Mouse (Mus musculus): ENCODE data around the gene Vmn1r26. TPM values are rescaled to one million over a fixed set of nuclear protein-coding genes. Genes with fewer than 3 reads are reported as not detected.
"Not testable (repeated sequence)": the region's sequence is repeated elsewhere in the genome, so short reads cannot be mapped to it uniquely, and the experiment has no call there.

Gene Vmn1r26
- polyA plus RNA-seq (2014; fragmentation: Nextera tagmentation; extraction: Ambion mirVana), result not detected in 2 replicates

GRCm38 (mm10) chr6:58015059-58015458, at the start of gene Vmn1r26:
Gene Vmn1r26, minus strand, starts transcription at chr6:58015159.
- Histone ChIP-seq H3K27ac (ENCODE audit: low read depth, low read length) (no peak within 1 kb of the TSS), H3K27me3 (ENCODE audit: control insufficient read depth, insufficient read depth, low read length) (no peaks in the 10 kb centered on the region), H3K36me3 (ENCODE audit: control insufficient read depth, insufficient read depth, low read length) (no peaks in the 10 kb centered on the region), H3K9ac (ENCODE audit: low read length) (no peak within 1 kb of the TSS), H3K4me2 (no peak within 1 kb of the TSS), H3K9me3 (ENCODE audit: control insufficient read depth, low read length) (no peaks in the 10 kb centered on the region), H3K4me3 (ENCODE audit: low read depth, low read length) (no peak within 1 kb of the TSS), H3K4me1 (ENCODE audit: control insufficient read depth, insufficient read depth, low read length) (no peaks in the 10 kb centered on the region)
- no peak for DNase-seq (ENCODE audit: low spot score, missing footprints)
- ATAC-seq (ENCODE audit: low FRiP score), result no peak
- WGBS, result 96% methylated on average over 1 of the region's 1 CpGs

DNA sequence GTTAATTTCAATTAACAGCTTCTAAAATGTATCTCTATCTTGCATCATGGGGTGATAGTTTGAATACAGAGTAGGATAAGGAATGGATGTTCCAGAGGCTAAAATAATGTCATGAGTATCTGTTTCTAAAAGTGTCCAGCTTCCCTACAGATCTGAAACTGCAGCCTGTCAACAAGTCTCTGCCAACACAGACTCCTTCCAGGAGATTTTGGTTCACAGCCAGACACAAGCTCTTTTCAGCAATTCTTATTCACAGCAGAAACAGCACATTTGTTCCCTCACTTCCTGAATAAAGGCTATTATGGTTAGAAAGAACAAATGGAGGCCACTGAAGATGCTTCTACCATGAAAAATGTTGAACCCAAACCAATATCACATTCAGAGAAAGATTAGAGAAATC, 29.1 kb upstream of the Vmn1r26 start:
- Histone ChIP-seq H3K4me1 (ENCODE audit: control insufficient read depth, insufficient read depth, low read length) (no peaks in the 10 kb centered on the region), H3K4me2 (no peak overlapping the region), H3K4me3 (ENCODE audit: low read depth, low read length) (no peak overlapping the region), H3K36me3 (ENCODE audit: control insufficient read depth, insufficient read depth, low read length) (no peaks in the 10 kb centered on the region), H3K27me3 (ENCODE audit: control insufficient read depth, insufficient read depth, low read length) (no peaks in the 10 kb centered on the region), H3K27ac (ENCODE audit: low read depth, low read length) (no peak overlapping the region), H3K9me3 (ENCODE audit: control insufficient read depth, low read length) (no peaks in the 10 kb centered on the region), H3K9ac (ENCODE audit: low read length) (no peak overlapping the region)
- DNase-seq (ENCODE audit: low spot score, missing footprints), result no peak
- ATAC-seq (ENCODE audit: low FRiP score), result no peak

DNA sequence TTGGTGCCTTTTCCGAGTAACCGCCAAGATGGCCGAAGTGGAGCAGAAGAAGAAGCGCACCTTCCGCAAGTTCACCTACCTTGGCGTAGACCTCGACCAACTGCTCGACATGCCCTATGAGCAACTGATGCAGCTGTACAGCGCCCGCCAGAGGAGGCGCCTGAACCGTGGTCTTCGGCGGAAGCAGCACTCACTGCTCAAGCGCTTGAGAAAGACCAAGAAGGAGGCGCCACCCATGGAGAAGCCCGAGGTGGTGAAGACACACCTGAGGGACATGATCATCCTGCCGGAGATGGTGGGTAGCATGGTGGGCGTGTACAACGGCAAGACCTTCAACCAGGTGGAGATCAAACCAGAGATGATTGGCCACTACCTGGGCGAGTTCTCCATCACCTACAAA, 2.5 kb upstream of the Vmn1r26 start:
- not testable (repeated sequence) for H3K27ac ChIP-seq (ENCODE audit: low read depth, low read length); H3K36me3 ChIP-seq (ENCODE audit: control insufficient read depth, insufficient read depth, low read length); H3K27me3 ChIP-seq (ENCODE audit: control insufficient read depth, insufficient read depth, low read length); H3K9ac ChIP-seq (ENCODE audit: low read length); H3K4me3 ChIP-seq (ENCODE audit: low read depth, low read length); H3K9me3 ChIP-seq (ENCODE audit: control insufficient read depth, low read length); DNase-seq (ENCODE audit: low spot score, missing footprints); H3K4me1 ChIP-seq (ENCODE audit: control insufficient read depth, insufficient read depth, low read length); ATAC-seq (ENCODE audit: low FRiP score); H3K4me2 ChIP-seq
- WGBS, result 93% methylated on average over 19 of the region's 21 CpGs

GRCm38 (mm10) chr6:57980710-57981109, 34.2 kb downstream of the Vmn1r26 start, which contains the start of gene Vmn1r25:
Gene Vmn1r25, minus strand, starts transcription at chr6:57980810.
- H3K27me3 ChIP-seq (ENCODE audit: control insufficient read depth, insufficient read depth, low read length), result no peaks in the 10 kb centered on the region
- ATAC-seq (ENCODE audit: low FRiP score), result no peak
- 67% methylated on average over 3 of the region's 3 CpGs for WGBS

GRCm38 (mm10) chr6:57961403-57961802, 53.6 kb downstream of the Vmn1r26 start, which contains the start of gene Vmn1r24:
Gene Vmn1r24, minus strand, starts transcription at chr6:57961503.
- not testable (repeated sequence) for ATAC-seq (ENCODE audit: low FRiP score); H3K9me3 ChIP-seq (ENCODE audit: control insufficient read depth, low read length); DNase-seq (ENCODE audit: low spot score, missing footprints); H3K4me3 ChIP-seq (ENCODE audit: low read depth, low read length); H3K9ac ChIP-seq (ENCODE audit: low read length); H3K27me3 ChIP-seq (ENCODE audit: control insufficient read depth, insufficient read depth, low read length); H3K27ac ChIP-seq (ENCODE audit: low read depth, low read length); H3K4me1 ChIP-seq (ENCODE audit: control insufficient read depth, insufficient read depth, low read length); H3K36me3 ChIP-seq (ENCODE audit: control insufficient read depth, insufficient read depth, low read length); H3K4me2 ChIP-seq
- 78% methylated on average over 1 of the region's 1 CpGs for WGBS

More at GRCm38 (mm10) chr6:57980710-57981109, 34.2 kb downstream of the Vmn1r26 start, which contains the start of gene Vmn1r25:
- no peak within 1 kb of the TSS for H3K27ac ChIP-seq (ENCODE audit: low read depth, low read length)
- no peaks in the 10 kb centered on the region for H3K36me3 ChIP-seq (ENCODE audit: control insufficient read depth, insufficient read depth, low read length)
- no peak within 1 kb of the TSS for H3K4me3 ChIP-seq (ENCODE audit: low read depth, low read length)
- no peak within 1 kb of the TSS for H3K9ac ChIP-seq (ENCODE audit: low read length)
- no peak for DNase-seq (ENCODE audit: low spot score, missing footprints)
- no peaks in the 10 kb centered on the region for H3K4me1 ChIP-seq (ENCODE audit: control insufficient read depth, insufficient read depth, low read length)
- H3K4me2 ChIP-seq, result no peak within 1 kb of the TSS
- no peaks in the 10 kb centered on the region for H3K9me3 ChIP-seq (ENCODE audit: control insufficient read depth, low read length)

Other genes with a start within 250 kb of the Vmn1r26 start
- gene Vopp1, start 190.0 kb downstream of the Vmn1r26 start, polyA plus RNA-seq (2014; fragmentation: Nextera tagmentation; extraction: Ambion mirVana), result 61.1 and 71.1 TPM in 2 replicates
- not detected in 2 replicates for gene Vmn1r21, start 164.8 kb downstream of the Vmn1r26 start, polyA plus RNA-seq (2014; fragmentation: Nextera tagmentation; extraction: Ambion mirVana)
- gene Vmn1r22, start 107.1 kb downstream of the Vmn1r26 start, polyA plus RNA-seq (2014; fragmentation: Nextera tagmentation; extraction: Ambion mirVana), result not detected in 2 replicates
- not detected in 2 replicates for gene Vmn1r23, start 88.3 kb downstream of the Vmn1r26 start, polyA plus RNA-seq (2014; fragmentation: Nextera tagmentation; extraction: Ambion mirVana)
- not detected in 2 replicates for gene Vmn1r24, start 53.7 kb downstream of the Vmn1r26 start, polyA plus RNA-seq (2014; fragmentation: Nextera tagmentation; extraction: Ambion mirVana)
- not detected in 2 replicates for gene Vmn1r25, start 34.3 kb downstream of the Vmn1r26 start, polyA plus RNA-seq (2014; fragmentation: Nextera tagmentation; extraction: Ambion mirVana)
- not detected in 2 replicates for gene Vmn1r27, start 203.7 kb upstream of the Vmn1r26 start, polyA plus RNA-seq (2014; fragmentation: Nextera tagmentation; extraction: Ambion mirVana)
- not detected in 2 replicates for gene Vmn1r28, start 246.9 kb upstream of the Vmn1r26 start, polyA plus RNA-seq (2014; fragmentation: Nextera tagmentation; extraction: Ambion mirVana)

Measured in midbrain, embryonic 11.5 days (tissue).